Mouse (Mus musculus): ENCODE data around the gene Chkb. TPM values are rescaled to one million over a fixed set of nuclear protein-coding genes. Genes with fewer than 3 reads are reported as not detected.

The Chkb gene
- total and polyA plus RNA-seq, 2 experiments from 2014 or later, result 66.2 to 101 TPM

GRCm38 (mm10) chr15:89376957-89377356 lies 52.8 kb downstream of the Chkb start, which contains the start of gene Tymp:
TSS of gene Tymp (minus strand) at chr15:89377039.
- H3K4me3 ChIP-seq (ENCODE audit: low read depth, low read length), result 0 out of 2 replicates have a peak within 1 kb of the TSS, but pooled peaks have one; percentile 5
- no peak within 1 kb of the TSS for H3K4me2 ChIP-seq (ENCODE audit: low read depth, low read length, poor library complexity, severe bottlenecking)
- WGBS, result 29% methylated on average over 16 of the region's 16 CpGs
- no peak within 1 kb of the TSS for H3K27ac ChIP-seq (ENCODE audit: low read depth, low read length)
- DNase-seq (ENCODE audit: low spot score) (no peak), ATAC-seq (ENCODE audit: low FRiP score) (no peak)
- H3K9ac ChIP-seq (replicated peaks; ENCODE audit: low read length, poor library complexity, severe bottlenecking), result no peak within 1 kb of the TSS
- H3K36me3 ChIP-seq (ENCODE audit: insufficient read depth, low read length), result peaks cover 6% of the 10 kb centered on the region
- TF ChIP-seq CTCF (IDR thresholded peaks at IDR 0.05), result no peak
- peaks cover 32% of the 10 kb centered on the region for H3K27me3 ChIP-seq (ENCODE audit: insufficient read depth, low read length)
- H3K4me1 ChIP-seq (ENCODE audit: insufficient read depth, low read length), result peaks cover 16% of the 10 kb centered on the region
- H3K9me3 ChIP-seq (ENCODE audit: low read length), result no peaks in the 10 kb centered on the region

Other genes with a start within 250 kb of the Chkb start
- gene Plxnb2, start 249.1 kb downstream of the Chkb start, total RNA-seq (2014; rRNA removed), result 153 and 199 TPM in 2 replicates
- 46.8 and 50.4 TPM in 2 replicates for gene Plxnb2, start 249.1 kb downstream of the Chkb start, polyA plus RNA-seq (2015; fragmentation: Nextera tagmentation; extraction: Ambion mirVana)
- gene Dennd6b, start 233.4 kb downstream of the Chkb start, total RNA-seq (2014; rRNA removed), result 98.8 and 115 TPM in 2 replicates
- 88.2 and 88.3 TPM in 2 replicates for gene Dennd6b, start 233.4 kb downstream of the Chkb start, polyA plus RNA-seq (2015; fragmentation: Nextera tagmentation; extraction: Ambion mirVana)
- 225 and 315 TPM in 2 replicates for gene Ppp6r2, start 218.4 kb downstream of the Chkb start, total RNA-seq (2014; rRNA removed)
- gene Ppp6r2, start 218.4 kb downstream of the Chkb start, polyA plus RNA-seq (2015; fragmentation: Nextera tagmentation; extraction: Ambion mirVana), result 76.5 and 87.1 TPM in 2 replicates
- 268 and 287 TPM in 2 replicates for gene Sbf1, start 114.6 kb downstream of the Chkb start, total RNA-seq (2014; rRNA removed)
- gene Sbf1, start 114.6 kb downstream of the Chkb start, polyA plus RNA-seq (2015; fragmentation: Nextera tagmentation; extraction: Ambion mirVana), result 77.3 and 79.3 TPM in 2 replicates
- not detected in 2 replicates for gene Adm2, start 107.2 kb downstream of the Chkb start, total RNA-seq (2014; rRNA removed)
- not detected in 2 replicates for gene Adm2, start 107.2 kb downstream of the Chkb start, polyA plus RNA-seq (2015; fragmentation: Nextera tagmentation; extraction: Ambion mirVana)
- gene Miox, start 95.5 kb downstream of the Chkb start, total RNA-seq (2014; rRNA removed), result not detected in 2 replicates
- gene Miox, start 95.5 kb downstream of the Chkb start, polyA plus RNA-seq (2015; fragmentation: Nextera tagmentation; extraction: Ambion mirVana), result not detected in 2 replicates
- gene Lmf2, start 74.2 kb downstream of the Chkb start, total RNA-seq (2014; rRNA removed), result 20.2 and 25.6 TPM in 2 replicates
- 27.3 and 30.9 TPM in 2 replicates for gene Lmf2, start 74.2 kb downstream of the Chkb start, polyA plus RNA-seq (2015; fragmentation: Nextera tagmentation; extraction: Ambion mirVana)
- gene Ncaph2, start 74.2 kb downstream of the Chkb start, total RNA-seq (2014; rRNA removed), result 87.1 and 88.8 TPM in 2 replicates
- 88.0 and 96.9 TPM in 2 replicates for gene Ncaph2, start 74.2 kb downstream of the Chkb start, polyA plus RNA-seq (2015; fragmentation: Nextera tagmentation; extraction: Ambion mirVana)
- 24.9 and 36.1 TPM in 2 replicates for gene Sco2, start 56.1 kb downstream of the Chkb start, total RNA-seq (2014; rRNA removed)
- 23.1 and 26.5 TPM in 2 replicates for gene Sco2, start 56.1 kb downstream of the Chkb start, polyA plus RNA-seq (2015; fragmentation: Nextera tagmentation; extraction: Ambion mirVana)
- gene Tymp, start 52.9 kb downstream of the Chkb start, total RNA-seq (2014; rRNA removed), result 4.6 and 7.0 TPM in 2 replicates
- gene Tymp, start 52.9 kb downstream of the Chkb start, polyA plus RNA-seq (2015; fragmentation: Nextera tagmentation; extraction: Ambion mirVana), result 3.1 and 3.6 TPM in 2 replicates
- 2.2 and 10.7 TPM in 2 replicates for gene Odf3b, start 50.6 kb downstream of the Chkb start, total RNA-seq (2014; rRNA removed)
- 6.7 and 8.6 TPM in 2 replicates for gene Odf3b, start 50.6 kb downstream of the Chkb start, polyA plus RNA-seq (2015; fragmentation: Nextera tagmentation; extraction: Ambion mirVana)
- 0.14 and 0.22 TPM in 2 replicates for gene Klhdc7b, start 45.0 kb downstream of the Chkb start, total RNA-seq (2014; rRNA removed)
- not detected in 2 replicates for gene Klhdc7b, start 45.0 kb downstream of the Chkb start, polyA plus RNA-seq (2015; fragmentation: Nextera tagmentation; extraction: Ambion mirVana)
- gene Syce3, start 19.4 kb downstream of the Chkb start, total RNA-seq (2014; rRNA removed), result not detected in 2 replicates
- gene Syce3, start 19.4 kb downstream of the Chkb start, polyA plus RNA-seq (2015; fragmentation: Nextera tagmentation; extraction: Ambion mirVana), result not detected in 2 replicates
- gene Cpt1b, start 4.0 kb downstream of the Chkb start, total RNA-seq (2014; rRNA removed), result 2.4 and 4.7 TPM in 2 replicates
- gene Cpt1b, start 4.0 kb downstream of the Chkb start, polyA plus RNA-seq (2015; fragmentation: Nextera tagmentation; extraction: Ambion mirVana), result 1.7 and 2.2 TPM in 2 replicates
- gene C730034F03Rik, start 319 bp downstream of the Chkb start, total RNA-seq (2014; rRNA removed), result 0.66 and 1.2 TPM in 2 replicates
- 2.1 and 3.9 TPM in 2 replicates for gene C730034F03Rik, start 319 bp downstream of the Chkb start, polyA plus RNA-seq (2015; fragmentation: Nextera tagmentation; extraction: Ambion mirVana)
- 0.85 and 0.93 TPM in 2 replicates for gene Gm44502, start 212 bp downstream of the Chkb start, total RNA-seq (2014; rRNA removed)
- not detected in 2 replicates for gene Gm44502, start 212 bp downstream of the Chkb start, polyA plus RNA-seq (2015; fragmentation: Nextera tagmentation; extraction: Ambion mirVana)
- 100 and 110 TPM in 2 replicates for gene Mapk8ip2, start 24.0 kb upstream of the Chkb start, total RNA-seq (2014; rRNA removed)
- 68.0 and 68.8 TPM in 2 replicates for gene Mapk8ip2, start 24.0 kb upstream of the Chkb start, polyA plus RNA-seq (2015; fragmentation: Nextera tagmentation; extraction: Ambion mirVana)
- 31.0 and 34.0 TPM in 2 replicates for gene Arsa, start 47.5 kb upstream of the Chkb start, total RNA-seq (2014; rRNA removed)
- 32.4 and 37.1 TPM in 2 replicates for gene Arsa, start 47.5 kb upstream of the Chkb start, polyA plus RNA-seq (2015; fragmentation: Nextera tagmentation; extraction: Ambion mirVana)
- gene Shank3, start 69.7 kb upstream of the Chkb start, total RNA-seq (2014; rRNA removed), result 61.5 and 63.2 TPM in 2 replicates
- 8.1 and 12.6 TPM in 2 replicates for gene Shank3, start 69.7 kb upstream of the Chkb start, polyA plus RNA-seq (2015; fragmentation: Nextera tagmentation; extraction: Ambion mirVana)
- 1.7 and 3.5 TPM in 2 replicates for gene Acr, start 138.4 kb upstream of the Chkb start, total RNA-seq (2014; rRNA removed)
- gene Acr, start 138.4 kb upstream of the Chkb start, polyA plus RNA-seq (2015; fragmentation: Nextera tagmentation; extraction: Ambion mirVana), result 2.0 and 3.1 TPM in 2 replicates
- 48.2 and 49.7 TPM in 2 replicates for gene Rabl2, start 162.0 kb upstream of the Chkb start, total RNA-seq (2014; rRNA removed)
- 68.1 and 70.1 TPM in 2 replicates for gene Rabl2, start 162.0 kb upstream of the Chkb start, polyA plus RNA-seq (2015; fragmentation: Nextera tagmentation; extraction: Ambion mirVana)

Measured in midbrain, postnatal 0 days (tissue).